Comparison of ENCODE assay signal across 13 mouse cellular contexts in genomic region chr7:34400070-34400469, GRCm38 (mm10). TPM values are rescaled to one million over a fixed set of nuclear protein-coding genes. Genes with fewer than 3 reads are reported as not detected.
DNase-seq lines count a peak whose midpoint lies in the region; ATAC-seq and TF ChIP-seq lines count a peak whose summit lies in the region.
"Had no signal": no experiment of that assay in that cellular context is flagged by ENCODE, and none has a peak within 500 bp of the region (broad histone marks: within the 10 kb centered on the region; RNA-seq: fewer than 3 reads in every experiment).

No protein-coding gene starts in this region.

- H3K4me3 ChIP-seq in liver, postnatal 0 days (ENCODE audit: low read depth, low read length): no peak overlapping the region
- H3K4me3 ChIP-seq in liver, embryonic 12.5 days: no peak overlapping the region
- H3K4me3 ChIP-seq: forebrain, embryonic 12.5 days had no signal

- H3K4me2 ChIP-seq in liver, postnatal 0 days (ENCODE audit: low read depth, low read length): no peak overlapping the region
- H3K4me2 ChIP-seq in liver, embryonic 12.5 days: no peak overlapping the region
- H3K4me2 ChIP-seq: forebrain, embryonic 12.5 days had no signal

- no peaks in the 10 kb centered on the region for H3K27me3 ChIP-seq in liver, postnatal 0 days (ENCODE audit: insufficient read depth, low read length)
- no peaks in the 10 kb centered on the region for H3K27me3 ChIP-seq in liver, embryonic 12.5 days (replicated peaks)
- H3K27me3 ChIP-seq: forebrain, embryonic 12.5 days had no signal

- H3K27ac ChIP-seq in liver, postnatal 0 days (ENCODE audit: low read depth): no peak overlapping the region
- H3K27ac ChIP-seq in liver, embryonic 12.5 days: no peak overlapping the region
- H3K27ac ChIP-seq: forebrain, embryonic 12.5 days had no signal

- peak; percentile 13 for DNase-seq in adrenal gland, postnatal 14 days
- DNase-seq in adrenal gland, postnatal 25 days: no peak
- DNase-seq in liver, postnatal 0 days: peak; percentile 33
- DNase-seq in ES-CJ7 (ENCODE audit: low read depth, low spot score): peak; percentile 61
- DNase-seq in Muller cell, postnatal 12 days (ENCODE audit: inconsistent ontology term): no peak
- DNase-seq: gastrocnemius, postnatal 25 days; heart, postnatal 36 days; kidney, postnatal 10 days; right cerebral cortex, postnatal 14 days had no signal

- WGBS in liver, postnatal 0 days (ENCODE audit: insufficient replicate concordance): 42% methylated on average over 4 of the region's 4 CpGs
- WGBS in liver, embryonic 12.5 days (ENCODE audit: insufficient replicate concordance): 33% methylated on average over 1 of the region's 4 CpGs

- no peaks in the 10 kb centered on the region for H3K4me1 ChIP-seq in liver, postnatal 0 days (ENCODE audit: insufficient read depth)
- no peaks in the 10 kb centered on the region for H3K4me1 ChIP-seq in liver, embryonic 12.5 days
- H3K4me1 ChIP-seq: forebrain, embryonic 12.5 days had no signal

- ATAC-seq in liver, postnatal 0 days: no peak
- no peak for ATAC-seq in liver, embryonic 12.5 days
- ATAC-seq in megakaryocyte, adult 5-6 weeks (ENCODE audit: poor library complexity, severe bottlenecking): peak; percentile 72
- no peak for ATAC-seq in megakaryocyte-erythroid progenitor cell, adult 5-6 weeks (replicated peaks; ENCODE audit: low FRiP score, low TSS enrichment, poor library complexity, severe bottlenecking)

- no peak overlapping the region for H3K9ac ChIP-seq in liver, postnatal 0 days (replicated peaks)
- H3K9ac ChIP-seq in liver, embryonic 12.5 days: no peak overlapping the region
- H3K9ac ChIP-seq: forebrain, embryonic 12.5 days had no signal

- no peaks in the 10 kb centered on the region for H3K9me3 ChIP-seq in liver, postnatal 0 days (ENCODE audit: low read length)
- no peaks in the 10 kb centered on the region for H3K9me3 ChIP-seq in liver, embryonic 12.5 days (replicated peaks)
- H3K9me3 ChIP-seq: forebrain, embryonic 12.5 days had no signal

- TF ChIP-seq EP300 in liver, postnatal 0 days (IDR thresholded peaks at IDR 0.05; ENCODE audit: low read depth): no peak

- peak; percentile 38 for TF ChIP-seq CTCF in liver, postnatal 0 days (IDR thresholded peaks at IDR 0.05; ENCODE audit: low read depth)

- no peaks in the 10 kb centered on the region for H3K36me3 ChIP-seq in liver, postnatal 0 days (replicated peaks; ENCODE audit: insufficient read depth, low read length)
- no peaks in the 10 kb centered on the region for H3K36me3 ChIP-seq in liver, embryonic 12.5 days
- H3K36me3 ChIP-seq: forebrain, embryonic 12.5 days had no signal

RNA-seq across cellular contexts. Expression of gene Lsm14a, which starts 7.0 kb away (rescaled TPM):
- 107 and 118 TPM in 2 replicates for total RNA-seq in adrenal gland, postnatal 14 days (2021)
- total RNA-seq in adrenal gland, postnatal 25 days (2021): 116 and 140 TPM in 2 replicates
- 30.3 and 31.2 TPM in 2 replicates for polyA plus RNA-seq in liver, postnatal 0 days (2015; fragmentation: Nextera tagmentation; extraction: Ambion mirVana)
- polyA plus RNA-seq in liver, embryonic 12.5 days (2016; fragmentation: Nextera tagmentation; extraction: Ambion mirVana): 64.1 and 64.3 TPM in 2 replicates
- 118 and 135 TPM in 2 replicates for total RNA-seq in megakaryocyte, adult 5-6 weeks (2015)
- total RNA-seq in megakaryocyte, adult 5-6 weeks (2017): 85.4 and 90.6 TPM in 2 replicates
- total RNA-seq in megakaryocyte-erythroid progenitor cell, adult 5-6 weeks (2014; fragmentation: Nextera tagmentation): 102 and 120 TPM in 2 replicates
- 77.0 and 82.9 TPM in 2 replicates for total RNA-seq in megakaryocyte-erythroid progenitor cell, adult 5-6 weeks (2017)

Comparison
In these comparisons a context has a peak if more than half of its experiments do, and no peak if none do; other contexts are left out.
1. DNase-seq: peak in adrenal gland, postnatal 14 days (single experiment), liver, postnatal 0 days (single experiment) and ES-CJ7 (single experiment); none in adrenal gland, postnatal 25 days (single experiment) and Muller cell, postnatal 12 days (single experiment).